Mouse (Mus musculus): ENCODE results near the gene Smim5. TPM values are rescaled to one million over a fixed set of nuclear protein-coding genes. Genes with fewer than 3 reads are reported as not detected.

The Smim5 gene
- polyA plus RNA-seq, 1 experiment, result 5.7 TPM

DNA sequence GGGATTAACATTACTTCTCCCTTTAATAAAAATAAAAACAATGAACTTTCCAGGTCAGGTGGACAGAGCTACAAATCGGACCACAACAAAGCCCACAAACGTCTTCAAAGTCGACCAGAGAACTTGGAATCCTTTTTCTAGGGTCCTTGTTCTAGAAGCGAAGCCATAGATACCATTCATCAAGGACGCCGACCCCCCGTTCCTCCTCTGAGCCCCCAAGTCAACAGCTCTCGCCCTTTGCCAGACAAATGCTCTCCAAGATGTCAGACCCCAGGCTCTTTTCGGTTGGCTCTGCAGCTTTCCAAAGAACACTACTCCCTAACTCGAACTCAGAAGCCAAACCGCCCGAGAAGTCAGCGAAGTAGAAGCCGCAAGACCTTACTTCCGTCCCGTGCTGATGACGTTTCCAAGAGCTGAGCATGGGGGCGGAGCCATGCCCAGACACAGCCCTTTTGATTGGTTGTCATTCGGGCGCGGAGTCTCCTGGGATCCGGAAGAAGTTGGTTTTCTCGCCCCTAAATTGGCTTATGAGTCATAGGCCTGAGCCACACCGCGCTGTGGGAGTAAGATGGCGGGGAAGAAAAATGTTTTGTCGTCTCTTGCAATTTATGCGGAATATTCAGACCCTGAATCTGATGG is 33.5 kb downstream of the Smim5 start, which contains the start of the genes Sap30bp and Recql5:
Gene Sap30bp, plus strand, starts transcription at position 175 of the 639 bp plus-strand sequence.
Gene Recql5, minus strand, starts transcription at position 370 of the 639 bp plus-strand sequence.
- DNase-seq (ENCODE audit: low read depth in 1 of 2, low spot score in 2 of 2), result peak; percentile 95 to 98
- peaks cover 3% of the 10 kb centered on the region for H3K36me3 ChIP-seq (ENCODE audit: control insufficient read depth, insufficient read depth, low read length)
- peak within 1 kb of the TSS; percentile 93 for H3K4me3 ChIP-seq (ENCODE audit: extremely low read depth, insufficient read depth, insufficient read length)
- WGBS, result under 1% methylated on average over 28 of the region's 28 CpGs
- peaks cover 8% of the 10 kb centered on the region for H3K4me1 ChIP-seq (ENCODE audit: control insufficient read depth, insufficient read depth, insufficient read length)
- TF ChIP-seq POLR2A (IDR thresholded peaks at IDR 0.05; ENCODE audit: low read depth, low read length), result peak; percentile 0; the same call in 1 of the 2 replicates
- no peak for TF ChIP-seq CTCF (IDR thresholded peaks at IDR 0.05; ENCODE audit: extremely low read depth, insufficient read depth, insufficient read length, insufficient replicate concordance)
- H3K27me3 ChIP-seq (ENCODE audit: control insufficient read depth, insufficient read depth, low read length), result no peaks in the 10 kb centered on the region
- H3K27ac ChIP-seq (ENCODE audit: insufficient read depth, low read length), result peak within 1 kb of the TSS; percentile 30

GRCm38 (mm10) chr11:115933747-115934110 is 34.0 kb downstream of the Smim5 start:
- H3K27ac ChIP-seq (ENCODE audit: insufficient read depth, low read length), result peak overlapping the region; percentile 30; the same call in 1 of the 2 replicates
- TF ChIP-seq CTCF (IDR thresholded peaks at IDR 0.05; ENCODE audit: extremely low read depth, insufficient read depth, insufficient read length, insufficient replicate concordance) (no peak), POLR2A (IDR thresholded peaks at IDR 0.05; ENCODE audit: low read depth, low read length) (no peak)
- WGBS, result under 1% methylated on average over 16 of the region's 16 CpGs

DNA sequence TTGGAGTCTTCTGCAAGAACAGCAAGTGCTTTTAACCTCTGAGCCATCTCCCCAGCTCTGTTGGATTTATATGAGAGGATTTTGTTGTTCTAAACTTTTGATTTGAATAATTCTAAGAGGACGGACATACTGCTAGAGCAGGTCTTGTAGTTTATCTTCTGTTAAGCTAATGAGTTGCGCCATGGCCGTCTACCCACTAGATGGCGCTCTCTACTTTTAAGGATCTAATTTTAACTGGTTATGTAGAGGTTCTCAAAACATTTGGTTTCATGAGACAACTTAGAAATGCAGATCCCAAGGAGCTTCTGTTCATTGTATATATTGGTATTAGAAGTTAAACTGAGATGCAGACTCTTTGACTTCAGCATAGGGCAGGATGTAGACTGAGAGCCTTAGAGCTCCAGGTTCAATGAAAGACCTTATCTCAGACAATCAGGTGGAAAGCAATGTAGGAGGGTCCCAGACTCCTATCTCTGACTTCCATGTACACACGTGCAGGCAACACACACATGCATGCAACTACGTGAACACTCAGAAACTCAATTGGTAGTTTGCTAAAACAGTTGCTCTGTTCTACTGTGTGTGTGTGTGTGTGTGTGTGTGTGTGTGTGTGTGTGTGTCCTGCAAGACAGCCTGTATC is 40.0 kb downstream of the Smim5 start:
- H3K27ac ChIP-seq (ENCODE audit: insufficient read depth, low read length), result no peak overlapping the region
- no peaks in the 10 kb centered on the region for H3K27me3 ChIP-seq (ENCODE audit: control insufficient read depth, insufficient read depth, low read length)
- no peak overlapping the region for H3K4me3 ChIP-seq (ENCODE audit: extremely low read depth, insufficient read depth, insufficient read length)
- peaks cover 16% of the 10 kb centered on the region for H3K36me3 ChIP-seq (ENCODE audit: control insufficient read depth, insufficient read depth, low read length)
- no peaks in the 10 kb centered on the region for H3K4me1 ChIP-seq (ENCODE audit: control insufficient read depth, insufficient read depth, insufficient read length)
- TF ChIP-seq POLR2A (IDR thresholded peaks at IDR 0.05; ENCODE audit: low read depth, low read length) (no peak), CTCF (IDR thresholded peaks at IDR 0.05; ENCODE audit: extremely low read depth, insufficient read depth, insufficient read length, insufficient replicate concordance) (no peak)
- DNase-seq (ENCODE audit: low read depth in 1 of 2, low spot score in 2 of 2), result peak; percentile 43 to 49
- 35% methylated on average over 6 of the region's 6 CpGs for WGBS

More at GRCm38 (mm10) chr11:115933747-115934110, 34.0 kb downstream of the Smim5 start:
- peak overlapping the region; percentile 93 for H3K4me3 ChIP-seq (ENCODE audit: extremely low read depth, insufficient read depth, insufficient read length)
- H3K4me1 ChIP-seq (ENCODE audit: control insufficient read depth, insufficient read depth, insufficient read length), result peaks cover 4% of the 10 kb centered on the region; the same call in 1 of the 2 replicates
- DNase-seq (ENCODE audit: low read depth in 1 of 2, low spot score in 2 of 2), result no peak
- H3K27me3 ChIP-seq (ENCODE audit: control insufficient read depth, insufficient read depth, low read length), result no peaks in the 10 kb centered on the region
- peaks cover 3% of the 10 kb centered on the region for H3K36me3 ChIP-seq (ENCODE audit: control insufficient read depth, insufficient read depth, low read length)

GRCm38 (mm10) chr11:115941980-115942379 is 42.2 kb downstream of the Smim5 start:
- no peak overlapping the region for H3K27ac ChIP-seq (ENCODE audit: insufficient read depth, low read length)
- no peaks in the 10 kb centered on the region for H3K4me1 ChIP-seq (ENCODE audit: control insufficient read depth, insufficient read depth, insufficient read length)
- H3K4me3 ChIP-seq (ENCODE audit: extremely low read depth, insufficient read depth, insufficient read length), result no peak overlapping the region
- DNase-seq (ENCODE audit: low read depth in 1 of 2, low spot score in 2 of 2), result no peak
- H3K27me3 ChIP-seq (ENCODE audit: control insufficient read depth, insufficient read depth, low read length), result no peaks in the 10 kb centered on the region
- TF ChIP-seq CTCF (IDR thresholded peaks at IDR 0.05; ENCODE audit: extremely low read depth, insufficient read depth, insufficient read length, insufficient replicate concordance) (no peak), POLR2A (IDR thresholded peaks at IDR 0.05; ENCODE audit: low read depth, low read length) (no peak)
- H3K36me3 ChIP-seq (ENCODE audit: control insufficient read depth, insufficient read depth, low read length), result peaks cover 21% of the 10 kb centered on the region
- 90% methylated on average over 7 of the region's 7 CpGs for WGBS

- Histone ChIP-seq H3K27ac (ENCODE audit: insufficient read depth, low read length) (no peak overlapping the region), H3K36me3 (ENCODE audit: control insufficient read depth, insufficient read depth, low read length) (peaks cover 19% of the 10 kb centered on the region), H3K4me3 (ENCODE audit: extremely low read depth, insufficient read depth, insufficient read length) (no peak overlapping the region), H3K4me1 (ENCODE audit: control insufficient read depth, insufficient read depth, insufficient read length) (no peaks in the 10 kb centered on the region), H3K27me3 (ENCODE audit: control insufficient read depth, insufficient read depth, low read length) (no peaks in the 10 kb centered on the region)
- TF ChIP-seq POLR2A (IDR thresholded peaks at IDR 0.05; ENCODE audit: low read depth, low read length) (no peak), CTCF (IDR thresholded peaks at IDR 0.05; ENCODE audit: extremely low read depth, insufficient read depth, insufficient read length, insufficient replicate concordance) (no peak)
- 89% methylated on average over 8 of the region's 8 CpGs for WGBS
- DNase-seq (ENCODE audit: low read depth in 1 of 2, low spot score in 2 of 2), result no peak
Measured at GRCm38 (mm10) chr11:115945247-115945646, 45.5 kb downstream of the Smim5 start.

DNA sequence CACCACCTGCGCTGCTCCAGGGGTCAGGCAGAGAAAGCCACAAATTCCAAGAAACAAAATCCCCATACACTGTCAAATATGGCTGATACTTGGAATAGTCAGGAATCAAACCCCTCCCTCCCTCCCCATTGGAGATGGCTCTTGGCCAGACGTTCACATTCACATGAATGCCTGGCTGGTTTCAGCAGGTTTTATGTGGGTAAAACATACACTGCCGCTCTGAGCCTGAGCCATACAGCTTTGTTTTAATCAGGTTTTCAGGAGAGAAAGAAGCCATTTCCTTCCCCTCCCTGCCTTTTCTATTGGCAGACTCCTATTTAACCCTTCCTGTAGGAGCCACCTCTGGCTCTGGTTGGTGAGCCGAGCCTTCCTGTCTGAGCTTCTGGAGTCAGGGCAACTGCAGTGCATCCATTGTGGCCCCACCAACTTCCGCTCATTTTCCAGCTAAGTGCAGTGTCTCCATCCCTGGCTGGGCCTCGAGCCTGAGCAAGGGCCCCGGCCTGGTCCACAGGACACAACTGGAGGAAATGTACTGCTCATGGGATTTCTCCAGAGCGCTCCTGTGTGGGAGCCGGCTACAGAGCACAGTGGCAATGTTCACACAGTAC is 46.6 kb downstream of the Smim5 start:
- Histone ChIP-seq H3K4me1 (ENCODE audit: control insufficient read depth, insufficient read depth, insufficient read length) (no peaks in the 10 kb centered on the region), H3K36me3 (ENCODE audit: control insufficient read depth, insufficient read depth, low read length) (peaks cover 14% of the 10 kb centered on the region; the same call in 1 of the 2 replicates), H3K4me3 (ENCODE audit: extremely low read depth, insufficient read depth, insufficient read length) (no peak overlapping the region), H3K27me3 (ENCODE audit: control insufficient read depth, insufficient read depth, low read length) (no peaks in the 10 kb centered on the region), H3K27ac (ENCODE audit: insufficient read depth, low read length) (no peak overlapping the region)
- TF ChIP-seq POLR2A (IDR thresholded peaks at IDR 0.05; ENCODE audit: low read depth, low read length), result no peak
- TF ChIP-seq CTCF (IDR thresholded peaks at IDR 0.05; ENCODE audit: extremely low read depth, insufficient read depth, insufficient read length, insufficient replicate concordance), result no peak
- 93% methylated on average over 9 of the region's 9 CpGs for WGBS
- no peak for DNase-seq (ENCODE audit: low read depth in 1 of 2, low spot score in 2 of 2)

Measured in spleen, adult 2 months (tissue).